Mouse (Mus musculus): ENCODE measurements around the gene Melk.
A peak's percentile ranks its signal among the peaks of the same experiment; 100 is the strongest.

- TF ChIP-seq CTCF (IDR thresholded peaks at IDR 0.05) (peak; percentile 63), EP300 (IDR thresholded peaks at IDR 0.05; ENCODE audit: insufficient read depth, low read depth, low read length) (no peak), POLR2A (IDR thresholded peaks at IDR 0.05; ENCODE audit: insufficient read depth, low read depth, low read length) (no peak)
These were observed 24.8 kb downstream of the Melk start for GRCm38 (mm10) chr4:44325453-44325852.

Data from heart, adult 2 months (tissue).